Mouse (Mus musculus) lung, postnatal 25 days (tissue): ENCODE measurements at regions not wholly inside any gene's neighbourhood (a gene's known extent, or its start where the extent isn't known, plus 50 kb on each side); places are given as distances from the start of the nearest gene placed in this dataset.
A peak's percentile ranks its signal among the peaks of the same experiment; 100 is the strongest.

Experiments used
- DNase-seq: peaks from one replicate; pipeline ENCODE4 v3.0.0; 2022; ENCODE audit warnings: low spot score

DNA sequence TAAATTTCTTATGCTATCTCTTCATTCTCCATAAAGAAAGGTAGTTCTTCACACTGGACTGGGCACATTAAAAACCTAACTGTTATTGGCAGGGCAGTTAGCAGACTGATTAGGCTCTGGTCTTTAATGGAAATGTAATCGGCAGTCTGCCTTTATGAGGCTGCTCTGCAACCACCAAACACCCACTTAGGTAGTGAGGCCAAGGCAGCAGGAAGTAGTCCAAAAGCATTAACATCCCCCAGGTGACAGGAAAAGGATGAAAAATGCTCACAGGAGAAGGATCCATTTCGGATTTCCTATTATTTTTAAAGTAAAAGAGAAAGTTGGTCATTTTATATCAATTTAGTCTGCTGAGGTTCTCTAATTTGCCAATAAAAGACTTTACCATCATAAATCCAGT is 528.9 kb upstream of the Dppa4 start:
- no peak for DNase-seq

DNA sequence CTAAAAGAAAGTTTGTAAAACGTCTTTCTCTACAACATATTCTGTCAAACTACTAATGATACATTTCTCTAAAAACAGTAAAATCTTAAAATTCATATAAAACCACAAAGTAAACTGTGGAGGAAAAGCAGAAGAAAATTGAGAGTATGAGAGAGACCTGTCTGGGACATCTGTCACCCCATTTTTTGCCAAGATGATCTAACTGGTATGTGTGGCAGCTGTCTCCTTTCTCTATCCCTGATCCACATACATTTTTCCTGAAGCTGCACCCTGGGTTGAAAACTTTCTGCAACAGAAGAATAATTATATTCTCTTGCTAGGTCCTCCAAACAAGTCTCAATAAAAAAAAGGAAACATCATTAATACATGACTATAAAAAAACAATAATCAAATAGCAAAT is 525.2 kb upstream of the Dppa4 start:
- no peak for DNase-seq

DNA sequence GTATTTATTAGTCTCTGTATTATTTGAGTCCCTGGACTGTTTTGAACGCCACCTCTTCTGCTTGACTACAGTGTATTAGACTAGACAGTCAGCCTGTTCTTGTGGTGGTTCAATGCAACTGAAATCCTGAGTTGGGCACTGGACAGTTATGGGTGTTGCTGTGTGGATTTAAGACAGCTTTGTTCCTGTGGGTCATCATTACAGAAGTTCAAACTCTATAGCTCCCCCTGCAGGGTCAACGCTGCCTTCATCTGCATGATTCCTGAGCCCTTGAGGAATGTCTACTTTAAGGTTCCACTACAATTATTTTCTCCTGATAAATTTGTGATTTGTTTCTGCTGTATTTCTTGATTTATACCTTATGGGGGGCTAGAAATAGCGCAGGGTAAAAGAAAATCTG is 517.8 kb upstream of the Dppa4 start:
- DNase-seq = peak; percentile 5

DNA sequence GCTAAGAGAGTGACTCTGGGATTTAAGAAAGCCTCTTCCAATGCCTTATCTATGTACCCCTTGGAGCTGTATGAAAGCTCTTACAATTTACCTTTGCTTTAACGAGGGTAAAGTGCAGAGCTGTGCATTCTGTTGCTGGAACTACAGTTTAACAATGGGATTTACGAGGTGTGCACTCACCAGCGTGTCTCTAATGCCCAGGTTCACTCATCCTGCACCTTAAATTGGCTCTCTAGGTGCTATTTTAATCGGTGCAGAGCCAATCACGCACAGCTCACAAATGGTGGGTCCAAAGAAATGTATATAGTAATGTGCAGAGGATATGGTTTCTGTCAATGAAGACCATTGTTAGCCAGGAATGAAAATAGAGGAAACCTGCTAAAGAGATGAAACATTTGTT is 495.0 kb upstream of the Dppa4 start:
- DNase-seq = no peak

DNA sequence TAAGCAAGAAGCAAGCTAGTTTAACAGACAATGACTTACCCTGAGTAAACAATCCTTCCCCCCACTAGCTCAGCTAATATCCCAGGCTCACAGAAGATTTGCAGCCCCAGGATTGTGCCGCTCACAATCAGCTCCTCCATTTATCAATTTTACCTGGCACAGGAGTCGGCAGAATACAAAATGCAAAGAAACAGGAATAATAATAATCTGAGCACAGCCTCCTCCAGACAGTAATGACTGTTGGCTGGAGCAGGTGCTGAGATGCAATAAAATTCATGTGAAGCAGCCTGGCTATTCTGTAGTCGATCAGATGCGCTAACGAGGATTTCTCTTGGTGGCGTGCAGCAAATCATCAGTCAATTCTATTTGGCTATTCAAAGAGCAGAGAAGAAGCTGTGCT is 492.9 kb upstream of the Dppa4 start:
- DNase-seq = no peak

DNA sequence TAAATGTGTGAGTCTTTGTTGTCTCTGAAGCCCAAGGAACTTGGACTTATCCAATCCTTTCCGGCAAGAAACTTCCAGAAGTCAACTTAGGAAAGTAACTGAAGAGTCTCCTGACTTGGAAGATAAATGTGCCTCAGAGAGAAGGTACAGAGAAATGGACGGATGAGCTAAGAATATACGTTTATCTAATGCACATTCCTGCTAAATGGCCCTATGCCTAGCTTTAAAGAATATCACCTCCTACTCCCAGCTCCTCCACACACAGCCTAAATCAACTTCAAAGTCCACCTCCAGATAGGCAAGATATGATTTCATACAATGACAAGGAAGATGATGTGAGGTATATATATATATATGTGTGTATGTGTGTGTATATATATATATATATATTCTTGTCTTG is 492.1 kb upstream of the Dppa4 start:
- no peak for DNase-seq

DNA sequence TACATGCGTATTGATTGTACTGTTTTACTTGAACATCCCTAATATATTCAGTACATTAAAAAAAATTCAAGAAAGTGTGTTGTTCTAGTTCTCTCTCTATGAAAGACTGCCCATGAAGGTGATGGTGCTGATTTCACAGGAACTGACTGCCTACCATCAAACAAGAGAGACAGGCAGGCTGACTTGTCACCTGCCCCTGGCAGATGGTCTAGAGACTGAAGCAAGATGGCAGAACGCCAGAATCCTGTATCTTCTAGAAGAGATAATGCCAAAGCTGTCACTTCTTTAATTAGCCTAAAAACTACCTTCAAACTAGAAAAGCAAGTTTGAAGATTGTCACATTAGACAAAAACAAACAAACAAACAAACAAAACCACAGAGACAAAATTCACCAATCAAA is 484.7 kb upstream of the Dppa4 start:
- no peak for DNase-seq

DNA sequence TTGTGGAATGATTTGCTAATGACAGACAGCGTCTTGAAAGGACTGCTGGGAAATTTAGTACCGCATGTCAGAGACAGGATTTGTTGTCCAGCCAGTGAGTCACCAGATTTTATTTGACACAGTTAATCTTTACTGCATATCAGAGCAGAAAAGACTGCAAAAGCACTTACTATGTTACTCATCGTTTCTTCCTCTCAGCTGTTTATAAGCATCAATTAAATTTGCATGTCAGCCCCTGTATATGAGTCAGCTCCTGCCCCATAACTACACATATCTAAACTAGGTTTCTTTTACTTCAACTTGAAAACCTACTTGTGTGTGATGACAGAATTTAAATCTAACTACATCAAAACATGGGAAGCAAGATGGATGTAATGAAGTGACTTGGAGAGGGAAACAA is 440.4 kb upstream of the Dppa4 start:
- DNase-seq = no peak

DNA sequence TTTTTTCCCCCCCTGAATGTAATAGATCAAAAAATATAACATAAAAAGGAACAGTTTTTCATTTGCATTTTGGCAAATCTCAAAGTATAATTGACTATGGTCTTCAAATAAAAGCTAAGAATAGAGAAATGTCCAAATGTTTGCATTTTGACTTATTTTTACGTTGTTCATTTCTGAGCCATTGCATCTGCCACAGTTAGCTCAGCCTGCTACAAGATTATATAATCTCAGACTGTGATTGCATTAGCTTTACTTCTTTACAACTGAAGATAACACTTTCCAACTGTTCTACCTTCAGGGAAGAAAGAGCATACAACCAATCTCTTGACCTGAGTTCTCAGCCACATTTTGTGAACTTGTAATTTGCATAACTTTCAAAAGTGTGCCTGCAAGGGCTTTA is 431.9 kb upstream of the Dppa4 start:
- DNase-seq = no peak

DNA sequence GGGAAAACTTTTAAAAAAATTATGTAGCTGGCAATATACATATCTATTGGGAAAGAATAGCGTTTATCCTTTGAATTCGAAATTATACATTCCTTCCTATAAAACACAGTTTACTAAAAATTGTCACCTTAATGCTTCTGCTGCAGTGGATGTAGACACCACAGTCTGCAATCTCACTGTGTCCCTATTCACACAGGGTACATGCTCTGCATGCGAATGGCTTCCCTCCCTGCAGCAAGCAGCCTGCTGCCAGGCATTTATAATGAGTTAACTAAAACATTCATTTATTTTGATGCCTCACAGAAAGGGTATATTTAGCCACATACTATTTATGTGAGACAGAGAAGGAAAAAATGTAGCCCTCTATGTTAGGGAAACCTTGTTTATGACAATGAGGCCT is 423.7 kb upstream of the Dppa4 start:
- DNase-seq = no peak

DNA sequence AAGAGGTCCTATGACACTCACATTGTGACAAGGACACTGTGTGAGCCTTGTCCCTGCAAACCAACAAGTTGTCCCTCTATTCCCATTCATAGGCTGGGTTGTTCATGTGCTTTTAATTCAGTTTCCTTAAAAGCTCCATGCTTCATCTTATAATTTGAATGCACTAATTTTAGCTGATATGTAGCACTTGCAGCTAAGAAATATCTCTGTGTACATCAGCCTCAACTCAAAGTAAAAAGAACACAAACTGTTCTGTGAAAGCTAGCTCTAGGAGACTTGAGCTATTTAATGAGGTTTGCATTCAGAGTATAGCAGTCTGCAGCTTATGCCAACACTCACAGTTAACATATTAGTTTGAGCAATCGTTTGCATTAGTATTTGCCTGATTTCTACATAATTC is 408.3 kb upstream of the Dppa4 start:
- DNase-seq = no peak

DNA sequence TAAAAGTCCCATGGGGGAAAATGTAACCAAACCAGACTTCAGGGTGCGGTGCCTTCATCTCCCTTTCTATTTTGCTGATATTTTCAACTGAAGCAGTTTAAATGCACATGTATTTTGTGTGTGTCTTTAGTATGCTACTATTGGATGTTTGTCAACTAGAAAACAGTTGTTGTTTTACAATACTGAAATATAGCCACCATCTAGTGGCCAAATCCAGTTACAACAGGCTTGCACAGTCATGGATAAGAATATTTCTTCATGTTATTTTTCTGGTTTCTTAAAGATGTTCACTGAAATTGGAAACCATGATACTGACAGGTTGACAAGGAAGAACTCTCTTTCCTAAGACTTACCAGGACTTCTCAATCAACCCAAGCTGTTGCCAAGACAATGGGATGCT is 400.1 kb upstream of the Dppa4 start:
- DNase-seq = no peak

DNA sequence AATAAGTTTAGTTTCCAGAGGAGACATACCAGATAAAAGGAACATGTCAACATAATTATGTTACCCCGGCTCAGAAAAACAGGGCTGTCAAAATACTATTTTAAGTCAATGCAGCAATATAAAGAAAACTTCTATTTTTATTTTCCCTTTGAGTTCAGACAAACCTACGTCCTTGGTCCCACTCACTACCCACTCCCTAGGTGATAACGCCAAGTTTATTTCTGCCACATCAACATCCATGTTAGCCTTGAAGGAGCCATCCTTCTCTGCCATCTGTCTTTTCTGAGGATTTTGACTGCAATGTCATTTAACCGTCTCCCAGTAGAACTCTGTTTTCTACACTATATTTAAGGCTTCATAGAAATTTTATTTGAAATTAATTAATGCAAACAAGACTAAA is 396.5 kb upstream of the Dppa4 start:
- DNase-seq = no peak

DNA sequence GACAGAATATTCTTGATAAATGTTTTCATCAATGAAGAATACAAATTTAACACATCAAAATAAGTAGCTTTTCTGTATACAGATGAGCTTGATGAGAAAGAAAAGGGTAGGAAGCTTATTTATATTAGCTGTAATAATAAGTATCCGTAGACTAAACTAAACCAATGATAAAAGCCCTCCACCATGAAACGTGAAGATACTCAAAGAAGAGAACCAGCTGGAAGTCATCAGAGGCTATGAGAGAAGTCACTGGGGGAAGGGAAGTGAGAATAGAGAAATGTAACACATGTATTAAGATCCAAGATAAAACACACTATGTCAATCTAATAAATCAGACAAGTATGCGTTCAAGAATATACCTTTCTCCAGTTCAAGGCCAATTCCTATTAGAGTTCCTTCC is 382.7 kb upstream of the Dppa4 start:
- DNase-seq = no peak

DNA sequence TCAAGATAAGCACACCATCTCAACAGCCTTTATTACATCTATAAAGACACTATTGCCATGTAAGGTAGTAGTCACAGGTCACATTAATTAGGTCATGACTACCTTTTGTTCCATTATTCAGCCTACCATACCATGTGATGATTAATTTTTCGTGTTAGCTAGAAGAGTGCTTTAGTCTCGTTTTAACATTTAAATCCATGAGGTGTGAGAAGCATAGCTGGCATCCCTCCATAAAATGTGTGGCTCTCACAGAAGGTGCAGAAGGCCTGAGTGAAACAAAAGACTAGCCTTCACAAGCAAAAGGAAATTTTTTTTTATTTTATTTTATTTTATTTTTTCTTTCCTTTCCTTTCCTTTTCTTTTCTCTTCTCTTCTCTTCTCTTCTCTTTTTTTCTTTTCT is 345.5 kb upstream of the Dppa4 start:
- DNase-seq = no peak
